Mouse (Mus musculus): Measurements from ENCODE around the gene Mrs2. TPM values are rescaled to one million over a fixed set of nuclear protein-coding genes. Genes with fewer than 3 reads are reported as not detected.

The Mrs2 gene
- total RNA-seq, 1 experiment from 2014 or later = 20.8 TPM

DNA sequence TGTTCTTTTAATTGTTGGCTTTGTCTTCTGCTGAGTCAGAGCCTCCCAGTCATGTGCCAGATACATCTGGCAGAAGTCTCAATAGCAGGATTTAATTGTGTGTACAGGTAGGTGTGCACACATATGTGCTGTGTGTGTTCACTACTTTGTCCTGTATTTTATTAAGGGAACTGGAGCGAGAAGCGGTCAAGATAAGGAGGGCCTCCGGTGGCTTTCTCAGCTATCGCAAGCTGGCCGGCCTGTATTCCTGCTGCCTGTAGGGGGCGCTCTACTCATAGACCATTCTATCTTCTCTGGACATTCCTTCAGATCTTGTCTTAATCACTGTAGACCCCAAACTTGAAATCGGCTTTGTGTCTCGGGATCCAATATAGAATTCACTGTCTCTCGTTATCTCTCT lies 81.5 kb downstream of the Mrs2 start:
- ATAC-seq (ENCODE audit: extremely low read depth, insufficient number of reproducible peaks, low FRiP score, poor library complexity, severe bottlenecking) = no peak

DNA sequence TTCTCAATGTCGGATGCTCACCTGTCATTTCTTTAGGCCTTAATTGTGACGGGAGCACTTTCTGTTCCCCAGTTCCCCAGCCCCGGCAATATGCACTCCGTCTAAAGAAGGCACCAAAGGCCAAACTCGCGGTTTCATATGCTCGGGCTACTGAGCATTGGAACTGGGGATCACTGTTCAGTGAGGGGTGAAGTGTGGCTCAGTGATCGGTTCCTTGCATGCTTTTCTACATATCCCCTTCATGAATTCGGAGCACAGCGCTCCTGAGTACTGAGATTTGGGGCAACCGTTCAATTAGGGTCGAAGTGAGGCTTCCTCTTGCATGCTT lies 82.4 kb downstream of the Mrs2 start:
- ATAC-seq (ENCODE audit: extremely low read depth, insufficient number of reproducible peaks, low FRiP score, poor library complexity, severe bottlenecking) = 0 out of 2 replicates have a peak, but pooled peaks have one; percentile 6

Other genes starting within 250 kb of the Mrs2 start
- gene BC005537, start 218.7 kb downstream of the Mrs2 start, total RNA-seq (2017) = 71.0 and 76.9 TPM in 2 replicates
- gene Acot13, start 188.8 kb downstream of the Mrs2 start, total RNA-seq (2017) = 24.4 and 27.4 TPM in 2 replicates
- gene Tdp2, start 188.7 kb downstream of the Mrs2 start, total RNA-seq (2017) = 54.3 and 54.8 TPM in 2 replicates
- gene D130043K22Rik, start 175.2 kb downstream of the Mrs2 start, total RNA-seq (2017) = 0.12 TPM in 1 of 2 replicates, not detected in the other
- 0.12 TPM in 1 of 2 replicates, not detected in the other for gene Aldh5a1, start 82.7 kb downstream of the Mrs2 start, total RNA-seq (2017)
- 0.70 and 0.98 TPM in 2 replicates for gene Gpld1, start 77.2 kb downstream of the Mrs2 start, total RNA-seq (2017)
- gene Dcdc2a, start 35.6 kb upstream of the Mrs2 start, total RNA-seq (2017) = not detected in 2 replicates